Mouse (Mus musculus) CD4-positive, CD25-positive, alpha-beta regulatory T cell, adult 2 months (primary cell): ENCODE data around the gene Fgf22.

Source experiments
- DNase-seq: peaks from one replicate; pipeline ENCODE4 v3.0.0-alpha.2; 2012; ENCODE audit warnings: low read depth, low spot score

The Fgf22 gene

GRCm38 (mm10) chr10:79792339-79793040 lies 37.6 kb downstream of the Fgf22 start:
- no peak for DNase-seq

GRCm38 (mm10) chr10:79793051-79793737 lies 38.3 kb downstream of the Fgf22 start, which contains the start of gene Palm:
Gene Palm (plus strand): TSS chr10:79793572.
- peak; percentile 87 for DNase-seq

GRCm38 (mm10) chr10:79793738-79794490 lies 39.0 kb downstream of the Fgf22 start:
- DNase-seq, result no peak

- no peak for DNase-seq
Observed at GRCm38 (mm10) chr10:79794491-79794931, 39.6 kb downstream of the Fgf22 start.

- DNase-seq, result no peak
Observed at GRCm38 (mm10) chr10:79795905-79796304, 41.0 kb downstream of the Fgf22 start.

GRCm38 (mm10) chr10:79797326-79797725 lies 42.5 kb downstream of the Fgf22 start:
- DNase-seq, result no peak

GRCm38 (mm10) chr10:79798289-79798928 lies 43.5 kb downstream of the Fgf22 start:
- no peak for DNase-seq

- no peak for DNase-seq
Observed at GRCm38 (mm10) chr10:79800508-79800907, 45.6 kb downstream of the Fgf22 start.

GRCm38 (mm10) chr10:79801837-79802236 lies 47.0 kb downstream of the Fgf22 start:
- DNase-seq, result no peak

- no peak for DNase-seq
Observed at GRCm38 (mm10) chr10:79802331-79802971, 47.6 kb downstream of the Fgf22 start.

GRCm38 (mm10) chr10:79803716-79804323 lies 48.9 kb downstream of the Fgf22 start:
- no peak for DNase-seq

- no peak for DNase-seq
Observed at GRCm38 (mm10) chr10:79805636-79806035, 50.8 kb downstream of the Fgf22 start.

GRCm38 (mm10) chr10:79806331-79806730 lies 51.5 kb downstream of the Fgf22 start:
- DNase-seq, result no peak

GRCm38 (mm10) chr10:79806972-79807371 lies 52.1 kb downstream of the Fgf22 start:
- DNase-seq, result no peak

GRCm38 (mm10) chr10:79807826-79808225 lies 53.0 kb downstream of the Fgf22 start:
- DNase-seq, result no peak
